13 mouse cellular contexts compared by ENCODE assay signal in the genomic region with DNA sequence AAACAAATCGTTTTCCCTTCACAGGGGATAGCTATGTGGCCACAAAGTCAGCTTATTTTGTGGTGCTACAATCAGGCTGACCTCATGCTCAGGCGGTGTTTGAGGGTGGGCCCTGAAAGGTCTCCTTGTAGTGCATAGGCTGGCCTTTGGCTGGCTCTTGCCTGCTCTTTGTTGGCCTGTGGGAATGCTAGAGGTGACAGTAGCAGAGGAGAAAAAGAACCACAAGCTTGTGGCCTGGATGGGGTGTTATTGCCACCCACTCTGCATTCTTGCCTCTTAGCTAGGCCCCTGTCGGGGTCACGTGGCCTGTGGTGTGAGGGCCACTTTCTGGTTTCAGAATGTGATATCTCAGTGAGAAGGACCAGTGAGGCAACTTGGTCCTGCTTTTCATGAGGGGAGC.
"Had no signal": no experiment of that assay in that cellular context is flagged by ENCODE, and none has a peak within 500 bp of the region (broad histone marks: within the 10 kb centered on the region; RNA-seq: fewer than 3 reads in every experiment).

No protein-coding gene starts in this region.

- ATAC-seq: liver, postnatal 0 days; midbrain, embryonic 15.5 days had no signal

- H3K9me3 ChIP-seq: limb, embryonic 12.5 days; liver, embryonic 13.5 days; midbrain, embryonic 15.5 days; neural tube, embryonic 15.5 days had no signal

- H3K27me3 ChIP-seq: limb, embryonic 12.5 days; liver, embryonic 13.5 days; midbrain, embryonic 15.5 days; neural tube, embryonic 15.5 days had no signal

- H3K9ac ChIP-seq: limb, embryonic 12.5 days; liver, embryonic 13.5 days; liver, postnatal 0 days; midbrain, embryonic 15.5 days; neural tube, embryonic 15.5 days had no signal

- DNase-seq: kidney, adult 8-10 months; kidney, postnatal 25 days; liver; liver, embryonic 13.5 days; liver, postnatal 0 days; lung, postnatal 36 days; right cerebral cortex, adult 18-20 months; spleen, adult 18-20 months; thymus, adult 18-20 months; thymus, postnatal 14 days had no signal

- H3K27ac ChIP-seq: limb, embryonic 12.5 days; liver, embryonic 13.5 days; midbrain, embryonic 15.5 days; neural tube, embryonic 15.5 days had no signal

- H3K4me3 ChIP-seq: limb, embryonic 12.5 days; liver, embryonic 13.5 days; midbrain, embryonic 15.5 days; neural tube, embryonic 15.5 days had no signal

- H3K4me1 ChIP-seq: midbrain, embryonic 15.5 days had no signal

- H3K4me2 ChIP-seq: limb, embryonic 12.5 days; liver, embryonic 13.5 days; midbrain, embryonic 15.5 days; neural tube, embryonic 15.5 days had no signal
